8 mouse cellular contexts compared by ENCODE assay signal in genomic region chr8:87891884-87892283, GRCm38 (mm10).
A peak's percentile ranks its signal among the peaks of the same experiment; 100 is the strongest.
DNase-seq lines count a peak whose midpoint lies in the region; ATAC-seq and TF ChIP-seq lines count a peak whose summit lies in the region.

No protein-coding gene starts in this region.

- H3K4me2 ChIP-seq in hindbrain, embryonic 12.5 days (replicated peaks), result no peak overlapping the region
- H3K4me2 ChIP-seq in lung, postnatal 0 days (replicated peaks; ENCODE audit: low read depth, low read length), result no peak overlapping the region

- no peaks in the 10 kb centered on the region for H3K9me3 ChIP-seq in hindbrain, embryonic 12.5 days (replicated peaks)
- H3K9me3 ChIP-seq in lung, postnatal 0 days (ENCODE audit: low read length), result no peaks in the 10 kb centered on the region

- H3K4me1 ChIP-seq in hindbrain, embryonic 12.5 days, result peaks cover 81% of the 10 kb centered on the region
- H3K4me1 ChIP-seq in lung, postnatal 0 days (ENCODE audit: insufficient read depth, low read depth, low read length), result no peaks in the 10 kb centered on the region; the same call in 1 of the 2 replicates

- H3K36me3 ChIP-seq in hindbrain, embryonic 12.5 days, result no peaks in the 10 kb centered on the region
- no peaks in the 10 kb centered on the region for H3K36me3 ChIP-seq in lung, postnatal 0 days (ENCODE audit: insufficient read depth, low read length)

- DNase-seq in MN1 (ENCODE audit: low spot score), result peak; percentile 49
- peak; percentile 35 for DNase-seq in brain, embryonic 14.5 days (ENCODE audit: low read depth)
- DNase-seq in lung, postnatal 0 days (ENCODE audit: low spot score), result peak; percentile 45
- no peak for DNase-seq in layer of hippocampus, adult 18-20 months (ENCODE audit: low spot score in 2 of 2)
- no peak for DNase-seq in thymus, postnatal 0 days (ENCODE audit: low spot score)
- DNase-seq in left cerebral cortex, adult 8-10 months (ENCODE audit: low spot score in 2 of 2), result no peak
- DNase-seq in urinary bladder, postnatal 25 days (ENCODE audit: low spot score), result no peak

- peak overlapping the region; percentile 47 for H3K9ac ChIP-seq in hindbrain, embryonic 12.5 days
- no peak overlapping the region for H3K9ac ChIP-seq in lung, postnatal 0 days (replicated peaks; ENCODE audit: low read depth)

- no peak for TF ChIP-seq CTCF in brain, embryonic 14.5 days (IDR thresholded peaks at IDR 0.05; ENCODE audit: borderline replicate concordance, extremely low read depth, insufficient read depth, insufficient read length)
- TF ChIP-seq CTCF in lung, postnatal 0 days (IDR thresholded peaks at IDR 0.05), result no peak

- no peak for TF ChIP-seq EP300 in lung, postnatal 0 days (IDR thresholded peaks at IDR 0.05)

- H3K27me3 ChIP-seq in hindbrain, embryonic 12.5 days, result no peaks in the 10 kb centered on the region
- no peaks in the 10 kb centered on the region for H3K27me3 ChIP-seq in lung, postnatal 0 days (replicated peaks; ENCODE audit: insufficient read depth, low read length)

- no peak overlapping the region for H3K4me3 ChIP-seq in hindbrain, embryonic 12.5 days
- no peak overlapping the region for H3K4me3 ChIP-seq in lung, postnatal 0 days (ENCODE audit: low read depth, low read length)

- TF ChIP-seq POLR2A in brain, embryonic 14.5 days (IDR thresholded peaks at IDR 0.05; ENCODE audit: borderline replicate concordance, extremely low read depth, insufficient read depth, insufficient read length, poor library complexity, severe bottlenecking), result no peak

- H3K27ac ChIP-seq in hindbrain, embryonic 12.5 days, result peak overlapping the region; percentile 80
- no peak overlapping the region for H3K27ac ChIP-seq in lung, postnatal 0 days (ENCODE audit: low read length)

- ATAC-seq in hindbrain, embryonic 12.5 days (ENCODE audit: low FRiP score), result no peak; the same call in 1 of the 2 replicates
- ATAC-seq in lung, postnatal 0 days, result peak; percentile 73

Comparison
In these comparisons a context has a peak if more than half of its experiments do, and no peak if none do; other contexts are left out.
1. DNase-seq: peak in MN1 (single experiment), brain, embryonic 14.5 days (single experiment) and lung, postnatal 0 days (single experiment); none in layer of hippocampus, adult 18-20 months (0 of 2), thymus, postnatal 0 days (single experiment), left cerebral cortex, adult 8-10 months (0 of 2) and urinary bladder, postnatal 25 days (single experiment).